Mouse (Mus musculus) cortical plate, adult 2 months (tissue): ENCODE data around the gene Tanc1.

Experiments used
- CTCF ChIP-seq: fragments of 200-500 bp; IDR thresholded peaks from 2 replicates; pipeline ENCODE4 v1.5.1; 2011; ENCODE audit warnings: mild to moderate bottlenecking, control low read depth, low read length; ENCODE audit not compliant: insufficient read depth; ENCODE audit errors: extremely low read depth
- POLR2A ChIP-seq: fragments of 200-500 bp; IDR thresholded peaks from 2 replicates; pipeline ENCODE4 v1.6.1; 2011; ENCODE audit warnings: mild to moderate bottlenecking, low read length, control low read depth; ENCODE audit not compliant: insufficient read depth; ENCODE audit errors: extremely low read depth

GRCm38 (mm10) chr2:59841189-59841939, 229.5 kb downstream of the Tanc1 start:
- no peak for TF ChIP-seq CTCF
- no peak for TF ChIP-seq POLR2A
